Mouse (Mus musculus) hindbrain, postnatal 0 days (tissue): ENCODE results near the gene Rela. TPM values are rescaled to one million over a fixed set of nuclear protein-coding genes. Genes with fewer than 3 reads are reported as not detected.

ENCODE experiments used
- ATAC-seq: fragments of 200-750 bp; cut with Nextera tagmentation; 2 replicates; pipeline ENCODE4 v1.8.0; 2017; ENCODE audit warnings: mild to moderate bottlenecking, moderate TSS enrichment, moderate library complexity
- DNase-seq: peaks from one replicate; pipeline ENCODE4 v3.0.0-alpha.2; 2015; ENCODE audit warnings: low spot score
- H3K27ac ChIP-seq: fragments of 300-500 bp; sonication (generic); 2 replicates; pipeline ENCODE4 v1.5.1; 2014; ENCODE audit warnings: mild to moderate bottlenecking
- H3K27me3 ChIP-seq: fragments of 300-500 bp; sonication (generic); 2 replicates; pipeline ENCODE4 v1.6.1; 2014; ENCODE audit warnings: low read length, mixed read lengths; ENCODE audit not compliant: insufficient read depth
- H3K36me3 ChIP-seq: fragments of 300-500 bp; sonication (generic); 2 replicates; pipeline ENCODE4 v1.6.1; 2014; ENCODE audit warnings: low read length, mixed read lengths; ENCODE audit not compliant: insufficient read depth
- H3K4me1 ChIP-seq: fragments of 300-500 bp; sonication (generic); 2 replicates; pipeline ENCODE4 v1.6.1; 2014; ENCODE audit warnings: antibody characterized with exemption, low read length, mixed read lengths; ENCODE audit not compliant: insufficient read depth
- H3K4me2 ChIP-seq: fragments of 300-500 bp; sonication (generic); 2 replicates; pipeline ENCODE4 v1.6.1; 2014; ENCODE audit warnings: low read depth, mild to moderate bottlenecking, low read length, moderate library complexity, mixed read lengths
- H3K4me3 ChIP-seq: fragments of 300-500 bp; sonication (generic); 2 replicates; pipeline ENCODE4 v1.5.1; 2014; ENCODE audit warnings: low read length
- H3K9ac ChIP-seq: fragments of 300-500 bp; sonication (generic); replicated peaks from 2 replicates; pipeline ENCODE4 v1.6.1; 2014; ENCODE audit warnings: mild to moderate bottlenecking, low read length, moderate library complexity, mixed read lengths
- H3K9me3 ChIP-seq: fragments of 300-500 bp; sonication (generic); 2 replicates; pipeline ENCODE4 v1.6.1; 2016; ENCODE audit warnings: low read length, mixed read lengths
- CTCF ChIP-seq: IDR thresholded peaks from 2 replicates; pipeline ENCODE4 v1.5.1; 2016; ENCODE audit warnings: antibody characterized with exemption, control low read depth, low read depth
- WGBS: fragments of 180-500 bp; shearing (Covaris S2); extraction: QIAGEN DNeasy Blood & Tissue Kit; methylation state at CpG from one replicate; pipeline ENCODE4 v1.1.7; 2014; 5-methylcytosine and 5-hydroxymethylcytosine counted together
- microRNA-seq, 2 experiments: library from miRNA; unstranded; fragments of <30 nt; microRNA quantifications; one replicate each; pipeline ENCODE4; 2016
- polyA plus RNA-seq: library from polyadenylated mRNA; unstranded; fragments of >200 nt; fragmentation: Nextera tagmentation; extraction: Ambion mirVana; gene quantifications from 2 replicates; pipeline ENCODE4 v1.2.1, GENCODE M21; 2015
- total RNA-seq: library from RNA; depleted of rRNA; stranded (reverse); fragments of >200 nt; gene quantifications from 2 replicates; pipeline ENCODE4 v1.2.3, GENCODE M21; 2014; rRNA removed

The Rela gene
- total and polyA plus RNA-seq, 2 experiments from 2014 or later, result 30.3 to 40.8 TPM

DNA sequence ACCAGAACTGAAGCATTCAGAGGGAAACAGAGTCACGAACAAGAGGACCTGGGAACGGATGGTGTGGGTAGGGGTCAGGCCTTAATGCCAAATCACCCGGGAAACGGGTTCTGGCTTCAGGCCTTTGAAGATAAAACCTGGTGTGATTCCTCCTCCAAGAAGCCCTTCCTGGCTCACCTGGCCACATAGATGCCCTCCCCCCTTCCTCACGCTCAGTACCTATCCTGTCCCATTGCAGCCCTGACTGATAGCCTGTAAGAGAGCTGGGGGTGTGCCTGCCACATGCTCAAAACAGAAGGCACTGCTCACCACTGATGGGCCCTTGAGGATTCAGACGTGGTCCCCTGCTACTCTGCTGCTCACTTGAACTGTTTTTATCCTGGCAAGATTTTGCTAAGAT lies 56.5 kb downstream of the Rela start:
- Histone ChIP-seq H3K9me3 (no peaks in the 10 kb centered on the region), H3K36me3 (peaks cover 18% of the 10 kb centered on the region), H3K27ac (no peak overlapping the region), H3K4me2 (no peak overlapping the region), H3K4me1 (peaks cover 24% of the 10 kb centered on the region), H3K27me3 (no peaks in the 10 kb centered on the region), H3K9ac (no peak overlapping the region), H3K4me3 (no peak overlapping the region)
- no peak for DNase-seq
- no peak for ATAC-seq
- TF ChIP-seq CTCF, result no peak
- WGBS, result 86% methylated on average over 6 of the region's 6 CpGs

DNA sequence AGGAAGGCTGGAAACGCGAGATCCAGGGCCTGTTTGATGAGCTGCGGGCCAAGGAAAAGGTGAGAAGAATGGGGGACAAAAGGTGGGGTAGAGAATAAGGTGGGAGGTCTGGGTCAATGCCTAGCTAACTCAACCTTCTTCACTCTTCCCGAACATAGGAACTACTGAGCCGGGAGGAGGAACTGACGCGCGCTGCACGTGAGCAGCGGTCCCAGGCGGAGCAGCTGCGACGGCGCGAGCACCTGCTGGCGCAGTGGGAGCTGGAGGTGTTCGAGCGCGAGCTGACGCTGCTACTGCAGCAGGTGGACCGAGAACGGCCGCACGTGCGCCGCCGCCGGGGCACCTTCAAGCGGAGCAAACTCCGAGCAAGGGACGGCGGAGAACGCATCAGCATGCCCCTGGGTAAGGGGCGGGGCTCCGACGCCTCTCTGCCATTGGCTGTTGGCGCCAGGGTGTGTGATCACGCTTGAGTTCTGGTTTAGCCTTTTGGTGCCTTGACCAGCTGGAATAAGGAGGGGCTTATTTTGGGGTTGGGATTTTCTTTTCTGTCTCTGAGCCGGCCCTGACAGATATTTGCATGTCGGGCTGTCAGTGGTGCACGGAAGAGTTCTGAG lies 58.7 kb downstream of the Rela start:
- Histone ChIP-seq H3K4me1 (peaks cover 12% of the 10 kb centered on the region; the same call in 1 of the 2 replicates), H3K27ac (no peak overlapping the region), H3K27me3 (no peaks in the 10 kb centered on the region), H3K4me3 (peak overlapping the region; percentile 21; the same call in 1 of the 2 replicates), H3K9ac (no peak overlapping the region), H3K9me3 (no peaks in the 10 kb centered on the region), H3K4me2 (peak overlapping the region; percentile 40), H3K36me3 (peaks cover 35% of the 10 kb centered on the region)
- no peak for TF ChIP-seq CTCF
- 18% methylated on average over 41 of the region's 41 CpGs for WGBS
- ATAC-seq (no peak), DNase-seq (peak; percentile 58)

Small RNA genes lying within 50 kb of the gene (microRNA-seq; reads per million reads assigned to microRNA genes)
- 0.53 to 1.4 reads per million in 2 experiments for gene Mir6987

Other genes with a start within 250 kb of the Rela start
- gene Sart1, start 248.8 kb upstream of the Rela start, total RNA-seq, result 23.2 and 30.5 TPM in 2 replicates
- 45.0 and 47.4 TPM in 2 replicates for gene Sart1, start 248.8 kb upstream of the Rela start, polyA plus RNA-seq
- gene Tsga10ip, start 235.0 kb upstream of the Rela start, total RNA-seq, result not detected in 2 replicates
- not detected in 2 replicates for gene Tsga10ip, start 235.0 kb upstream of the Rela start, polyA plus RNA-seq
- 111 and 123 TPM in 2 replicates for gene Drap1, start 212.5 kb upstream of the Rela start, total RNA-seq
- 331 and 338 TPM in 2 replicates for gene Drap1, start 212.5 kb upstream of the Rela start, polyA plus RNA-seq
- 85.1 and 100 TPM in 2 replicates for gene AI837181, start 212.3 kb upstream of the Rela start, total RNA-seq
- gene AI837181, start 212.3 kb upstream of the Rela start, polyA plus RNA-seq, result 81.8 and 82.8 TPM in 2 replicates
- not detected in 2 replicates for gene Fosl1, start 189.9 kb upstream of the Rela start, total RNA-seq
- not detected in 2 replicates for gene Fosl1, start 189.9 kb upstream of the Rela start, polyA plus RNA-seq
- 17.4 and 18.5 TPM in 2 replicates for gene Ccdc85b, start 179.6 kb upstream of the Rela start, total RNA-seq
- 16.0 and 16.1 TPM in 2 replicates for gene Ccdc85b, start 179.6 kb upstream of the Rela start, polyA plus RNA-seq
- gene Fibp, start 176.9 kb upstream of the Rela start, total RNA-seq, result 76.1 and 103 TPM in 2 replicates
- 172 and 179 TPM in 2 replicates for gene Fibp, start 176.9 kb upstream of the Rela start, polyA plus RNA-seq
- 1.2 and 4.5 TPM in 2 replicates for gene Ctsw, start 169.0 kb upstream of the Rela start, total RNA-seq
- gene Ctsw, start 169.0 kb upstream of the Rela start, polyA plus RNA-seq, result 1.6 and 2.0 TPM in 2 replicates
- gene Efemp2, start 163.5 kb upstream of the Rela start, total RNA-seq, result 46.3 and 49.3 TPM in 2 replicates
- gene Efemp2, start 163.5 kb upstream of the Rela start, polyA plus RNA-seq, result 36.5 and 41.7 TPM in 2 replicates
- gene Mus81, start 149.1 kb upstream of the Rela start, total RNA-seq, result 56.8 and 58.8 TPM in 2 replicates
- 27.4 and 27.7 TPM in 2 replicates for gene Mus81, start 149.1 kb upstream of the Rela start, polyA plus RNA-seq
- gene Cfl1, start 147.0 kb upstream of the Rela start, total RNA-seq, result 1,468 and 1,477 TPM in 2 replicates
- gene Cfl1, start 147.0 kb upstream of the Rela start, polyA plus RNA-seq, result 3,076 and 3,214 TPM in 2 replicates
- gene 1700020D05Rik, start 133.7 kb upstream of the Rela start, total RNA-seq, result 3.8 and 4.8 TPM in 2 replicates
- not detected in 2 replicates for gene 1700020D05Rik, start 133.7 kb upstream of the Rela start, polyA plus RNA-seq
- gene Snx32, start 126.9 kb upstream of the Rela start, total RNA-seq, result 78.0 and 79.0 TPM in 2 replicates
- gene Snx32, start 126.9 kb upstream of the Rela start, polyA plus RNA-seq, result 75.0 and 79.6 TPM in 2 replicates
- not detected in 2 replicates for gene Ovol1, start 76.8 kb upstream of the Rela start, total RNA-seq
- 0.25 TPM in 1 of 2 replicates, not detected in the other for gene Ovol1, start 76.8 kb upstream of the Rela start, polyA plus RNA-seq
- 15.0 and 19.3 TPM in 2 replicates for gene Ap5b1, start 69.5 kb upstream of the Rela start, total RNA-seq
- gene Ap5b1, start 69.5 kb upstream of the Rela start, polyA plus RNA-seq, result 2.3 and 2.6 TPM in 2 replicates
- gene Rnaseh2c, start 35.6 kb upstream of the Rela start, total RNA-seq, result 33.6 and 40.4 TPM in 2 replicates
- gene Rnaseh2c, start 35.6 kb upstream of the Rela start, polyA plus RNA-seq, result 66.4 and 75.4 TPM in 2 replicates
- 95.2 and 163 TPM in 2 replicates for gene Kat5, start 27.2 kb upstream of the Rela start, total RNA-seq
- 72.0 and 74.0 TPM in 2 replicates for gene Kat5, start 27.2 kb upstream of the Rela start, polyA plus RNA-seq
- 25.6 and 43.2 TPM in 2 replicates for gene Sipa1, start 26.2 kb downstream of the Rela start, total RNA-seq
- 18.7 and 18.8 TPM in 2 replicates for gene Sipa1, start 26.2 kb downstream of the Rela start, polyA plus RNA-seq
- 20.6 and 20.7 TPM in 2 replicates for gene Map3k11, start 51.3 kb downstream of the Rela start, total RNA-seq
- gene Map3k11, start 51.3 kb downstream of the Rela start, polyA plus RNA-seq, result 10.0 and 10.7 TPM in 2 replicates
- 75.1 and 97.0 TPM in 2 replicates for gene Pcnx3, start 51.4 kb downstream of the Rela start, total RNA-seq
- 16.8 and 17.2 TPM in 2 replicates for gene Pcnx3, start 51.4 kb downstream of the Rela start, polyA plus RNA-seq
- gene Kcnk7, start 66.9 kb downstream of the Rela start, total RNA-seq, result not detected in 2 replicates
- 0.19 and 0.61 TPM in 2 replicates for gene Kcnk7, start 66.9 kb downstream of the Rela start, polyA plus RNA-seq
- 16.6 and 19.7 TPM in 2 replicates for gene Ehbp1l1, start 88.8 kb downstream of the Rela start, total RNA-seq
- gene Ehbp1l1, start 88.8 kb downstream of the Rela start, polyA plus RNA-seq, result 40.0 and 43.0 TPM in 2 replicates
- 177 and 188 TPM in 2 replicates for gene Fam89b, start 92.2 kb downstream of the Rela start, total RNA-seq
- 131 and 140 TPM in 2 replicates for gene Fam89b, start 92.2 kb downstream of the Rela start, polyA plus RNA-seq
- 43.0 and 50.2 TPM in 2 replicates for gene Ltbp3, start 103.4 kb downstream of the Rela start, total RNA-seq
- 14.0 and 14.4 TPM in 2 replicates for gene Ltbp3, start 103.4 kb downstream of the Rela start, polyA plus RNA-seq
- gene Scyl1, start 133.9 kb downstream of the Rela start, total RNA-seq, result 84.1 and 96.6 TPM in 2 replicates
- 73.3 and 76.2 TPM in 2 replicates for gene Scyl1, start 133.9 kb downstream of the Rela start, polyA plus RNA-seq
- 19.8 and 43.2 TPM in 2 replicates for gene Frmd8, start 237.8 kb downstream of the Rela start, total RNA-seq
- gene Frmd8, start 237.8 kb downstream of the Rela start, polyA plus RNA-seq, result 12.5 and 13.7 TPM in 2 replicates
- 2.1 and 6.0 TPM in 2 replicates for gene Slc25a45, start 240.3 kb downstream of the Rela start, total RNA-seq
- 1.8 and 2.8 TPM in 2 replicates for gene Slc25a45, start 240.3 kb downstream of the Rela start, polyA plus RNA-seq